Comparison of ENCODE assay signal across 11 mouse cellular contexts in the genomic region with DNA sequence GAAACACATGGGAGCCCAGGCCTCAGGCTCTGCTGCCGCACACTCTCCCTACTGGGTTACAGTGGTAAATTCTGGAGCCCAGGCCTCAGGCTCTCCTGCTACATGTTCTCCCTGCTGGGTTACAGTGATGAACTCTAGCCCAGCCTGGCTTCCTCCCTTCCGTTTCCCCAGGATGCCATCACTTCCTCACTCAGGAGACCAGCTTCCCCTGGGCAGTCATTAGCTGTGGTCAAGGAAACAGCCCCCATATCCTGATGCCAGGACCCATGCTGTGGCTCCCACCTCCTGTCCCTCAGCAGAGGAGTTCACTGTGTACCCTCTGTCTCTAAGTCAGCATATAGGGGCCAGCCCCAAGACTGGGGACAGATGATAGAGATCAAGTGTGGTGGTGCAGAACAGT. TPM values are rescaled to one million over a fixed set of nuclear protein-coding genes. Genes with fewer than 3 reads are reported as not detected.
DNase-seq lines count a peak whose midpoint lies in the region; ATAC-seq and TF ChIP-seq lines count a peak whose summit lies in the region.
"Had no signal": no experiment of that assay in that cellular context is flagged by ENCODE, and none has a peak within 500 bp of the region (broad histone marks: within the 10 kb centered on the region; RNA-seq: fewer than 3 reads in every experiment).

No protein-coding gene starts in this region.

- H3K9me3 ChIP-seq in heart, embryonic 16.5 days (replicated peaks; ENCODE audit: control insufficient read depth, low read length): no peaks in the 10 kb centered on the region
- H3K9me3 ChIP-seq in limb, embryonic 14.5 days (ENCODE audit: control insufficient read depth, low read length): no peaks in the 10 kb centered on the region
- H3K9me3 ChIP-seq: forebrain, embryonic 10.5 days had no signal

- H3K27ac ChIP-seq in heart, embryonic 16.5 days (ENCODE audit: low read length): peak overlapping the region; percentile 61
- H3K27ac ChIP-seq in limb, embryonic 14.5 days (replicated peaks; ENCODE audit: low read depth, low read length): peak overlapping the region; percentile 30; the same call in 1 of the 2 replicates

- no peak for TF ChIP-seq POLR2A in limb, embryonic 14.5 days (IDR thresholded peaks at IDR 0.05; ENCODE audit: borderline replicate concordance, extremely low read depth, insufficient read depth, insufficient read length)

- peak; percentile 40 to 45 for DNase-seq in cerebellum, postnatal 25 days
- DNase-seq in cerebellum, adult 11 months: no peak
- DNase-seq in 416B (ENCODE audit: low read depth): peak; percentile 6
- no peak for DNase-seq in limb, embryonic 14.5 days (ENCODE audit: low spot score)
- DNase-seq in right cerebral cortex, postnatal 36 days (ENCODE audit: low spot score in 2 of 2): no peak
- no peak for DNase-seq in spleen, adult 18-20 months
- DNase-seq: thymus, adult 18-20 months had no signal

- no peak overlapping the region for H3K9ac ChIP-seq in heart, embryonic 16.5 days (ENCODE audit: low read length)
- H3K9ac ChIP-seq in limb, embryonic 14.5 days (ENCODE audit: low read depth, low read length, severe bottlenecking): no peak overlapping the region

- H3K4me3 ChIP-seq in heart, embryonic 16.5 days (ENCODE audit: low read length): no peak overlapping the region
- no peak overlapping the region for H3K4me3 ChIP-seq in limb, embryonic 14.5 days (replicated peaks; ENCODE audit: low read length)
- H3K4me3 ChIP-seq: forebrain, embryonic 10.5 days had no signal

- 68% methylated on average over 2 of the region's 2 CpGs for WGBS in heart, embryonic 16.5 days
- 72% methylated on average over 2 of the region's 2 CpGs for WGBS in limb, embryonic 14.5 days

- no peaks in the 10 kb centered on the region for H3K36me3 ChIP-seq in heart, embryonic 16.5 days (ENCODE audit: control insufficient read depth, insufficient read depth)
- H3K36me3 ChIP-seq in limb, embryonic 14.5 days (ENCODE audit: control insufficient read depth, insufficient read depth, low read length): peaks cover 4% of the 10 kb centered on the region; the same call in 1 of the 2 replicates

- H3K4me1 ChIP-seq in heart, embryonic 16.5 days (ENCODE audit: control insufficient read depth, insufficient read depth, low read length): peaks cover 30% of the 10 kb centered on the region
- H3K4me1 ChIP-seq in limb, embryonic 14.5 days (ENCODE audit: control insufficient read depth, insufficient read depth, low read length): peaks cover 10% of the 10 kb centered on the region; the same call in 1 of the 2 replicates

- H3K4me2 ChIP-seq in heart, embryonic 16.5 days (ENCODE audit: low read depth, low read length): no peak overlapping the region
- H3K4me2 ChIP-seq in limb, embryonic 14.5 days (replicated peaks; ENCODE audit: low read depth, low read length, severe bottlenecking): no peak overlapping the region

- H3K27me3 ChIP-seq in heart, embryonic 16.5 days (ENCODE audit: control insufficient read depth, insufficient read depth, low read length): no peaks in the 10 kb centered on the region
- no peaks in the 10 kb centered on the region for H3K27me3 ChIP-seq in limb, embryonic 14.5 days (ENCODE audit: control insufficient read depth, insufficient read depth, low read length)
- H3K27me3 ChIP-seq: CH12.LX had no signal

- 0 out of 2 replicates have a peak, but pooled peaks have one; percentile 12 for ATAC-seq in heart, embryonic 16.5 days (replicated peaks; ENCODE audit: extremely low read depth, insufficient read depth, low FRiP score)
- no peak for ATAC-seq in limb, embryonic 14.5 days (ENCODE audit: low FRiP score, low read depth)
- no peak for ATAC-seq in erythroid progenitor cell, adult 5-6 weeks (replicated peaks; ENCODE audit: low FRiP score, poor library complexity, severe bottlenecking)

RNA-seq across cellular contexts. Expression of a gene that starts 49.1 kb away (rescaled TPM):
- polyA plus RNA-seq in heart, embryonic 16.5 days (2015; fragmentation: Nextera tagmentation; extraction: Ambion mirVana): 4.5 and 6.6 TPM in 2 replicates
- polyA plus RNA-seq in limb, embryonic 14.5 days (2012; rRNA removed): 78.7 and 115 TPM in 2 replicates
- 19.1 and 28.0 TPM in 2 replicates for polyA plus RNA-seq in limb, embryonic 14.5 days (2014; fragmentation: Nextera tagmentation; extraction: Ambion mirVana)
- total RNA-seq in erythroid progenitor cell, adult 5-6 weeks (2015; ENCODE audit: low replicate concordance): not detected in 2 replicates
- total RNA-seq in erythroid progenitor cell, adult 5-6 weeks (2017; ENCODE audit: low replicate concordance): not detected in 2 replicates

RNA-seq across cellular contexts. Expression of a gene that starts 53.7 kb away (rescaled TPM):
- 15.1 and 15.9 TPM in 2 replicates for polyA plus RNA-seq in heart, embryonic 16.5 days (2015; fragmentation: Nextera tagmentation; extraction: Ambion mirVana)
- 24.8 and 29.8 TPM in 2 replicates for polyA plus RNA-seq in limb, embryonic 14.5 days (2012; rRNA removed)
- polyA plus RNA-seq in limb, embryonic 14.5 days (2014; fragmentation: Nextera tagmentation; extraction: Ambion mirVana): 19.1 and 23.3 TPM in 2 replicates
- 12.6 and 24.3 TPM in 2 replicates for total RNA-seq in erythroid progenitor cell, adult 5-6 weeks (2015; ENCODE audit: low replicate concordance)
- total RNA-seq in erythroid progenitor cell, adult 5-6 weeks (2017; ENCODE audit: low replicate concordance): 8.6 and 12.6 TPM in 2 replicates

Comparison
In these comparisons a context has a peak if more than half of its experiments do, and no peak if none do; other contexts are left out.
1. DNase-seq: peak in cerebellum, postnatal 25 days (2 of 2) and 416B (single experiment); none in cerebellum, adult 11 months (single experiment), limb, embryonic 14.5 days (single experiment), right cerebral cortex, postnatal 36 days (0 of 2) and spleen, adult 18-20 months (0 of 2).